Mouse (Mus musculus): ENCODE results near the gene Decr2.

Gene Decr2

DNA sequence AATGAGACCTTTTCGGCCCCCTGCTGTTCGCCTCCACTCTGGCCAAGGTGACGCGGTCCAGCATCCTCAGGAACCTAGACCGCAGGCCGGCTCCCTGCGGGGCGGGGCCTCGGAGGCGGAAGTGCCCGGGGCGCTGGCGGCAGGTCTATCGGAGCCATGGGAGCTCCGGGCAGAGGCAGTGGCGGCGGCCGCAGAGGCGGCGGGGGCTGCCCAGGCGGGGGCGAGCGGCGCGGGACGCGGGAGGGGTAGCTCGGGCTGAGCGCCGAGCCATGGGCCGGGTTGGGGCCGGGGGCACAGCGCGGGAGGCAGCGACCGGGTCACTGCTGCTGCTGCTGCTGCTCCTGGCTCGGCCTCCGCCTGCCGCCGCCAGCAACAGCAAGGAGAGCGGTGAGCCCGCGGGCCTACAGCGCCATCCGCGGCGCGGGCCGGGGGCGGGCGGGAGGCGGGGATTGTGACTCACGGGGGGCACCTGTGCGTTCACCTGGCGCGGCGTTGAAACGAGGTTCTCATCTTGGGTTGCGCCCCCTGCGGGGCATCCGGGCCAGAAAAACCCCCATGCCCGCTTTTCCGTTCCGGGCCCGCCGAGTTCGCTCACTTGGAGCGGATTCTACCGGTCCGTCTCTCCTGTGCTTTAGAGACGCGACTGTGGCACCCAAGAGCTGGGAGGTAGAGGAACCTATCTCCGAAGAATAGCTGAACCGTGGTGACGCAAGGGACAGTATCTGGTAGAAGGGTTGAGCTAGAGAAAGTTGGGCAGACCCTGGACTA lies 23.2 kb upstream of the Decr2 start, which contains the start of gene Tmem8:
TSS of gene Tmem8 (plus strand) at position 119 of the 768 bp plus-strand sequence.
- DNase-seq (ENCODE audit: low spot score), result peak; percentile 72

DNA sequence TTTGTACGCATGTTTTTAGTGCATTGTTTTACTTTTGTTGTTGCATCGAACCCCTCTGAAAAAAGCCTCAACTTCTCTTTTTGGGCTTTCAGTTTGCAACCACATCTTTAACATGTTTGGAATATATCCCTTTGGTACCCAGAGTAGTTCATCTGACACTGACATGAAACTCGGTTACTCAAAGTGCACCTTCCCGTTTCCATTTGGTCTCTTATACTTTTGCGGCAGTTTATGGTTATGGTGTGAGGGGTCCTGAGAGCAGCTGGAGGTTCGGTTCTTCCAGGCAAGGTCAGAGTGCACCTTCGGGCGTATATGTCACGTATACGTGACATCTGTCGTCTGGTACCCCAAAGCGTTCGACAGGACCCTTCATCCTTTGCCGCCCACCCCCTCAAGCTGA lies 22.6 kb upstream of the Decr2 start:
- DNase-seq (ENCODE audit: low spot score), result no peak

DNA sequence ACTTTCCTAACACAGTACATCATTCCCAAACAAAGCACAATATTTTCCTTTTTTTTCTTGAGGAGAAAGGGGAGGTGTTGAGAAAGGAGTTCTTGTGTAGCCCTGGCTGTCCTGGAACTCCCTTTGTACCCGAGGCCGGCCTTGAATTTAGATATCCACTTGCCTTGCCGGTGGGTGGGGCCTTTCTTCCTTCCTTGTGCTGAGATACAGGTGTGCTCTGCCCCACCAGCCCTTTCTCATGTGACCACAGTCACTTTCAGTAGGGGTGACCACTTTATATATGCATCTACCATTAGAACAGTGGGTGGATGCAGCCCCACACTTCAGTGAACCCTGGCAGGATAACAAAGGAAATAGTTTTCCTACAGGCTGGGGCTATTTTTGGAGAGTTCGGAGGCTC lies 21.6 kb upstream of the Decr2 start:
- DNase-seq (ENCODE audit: low spot score), result no peak

DNA sequence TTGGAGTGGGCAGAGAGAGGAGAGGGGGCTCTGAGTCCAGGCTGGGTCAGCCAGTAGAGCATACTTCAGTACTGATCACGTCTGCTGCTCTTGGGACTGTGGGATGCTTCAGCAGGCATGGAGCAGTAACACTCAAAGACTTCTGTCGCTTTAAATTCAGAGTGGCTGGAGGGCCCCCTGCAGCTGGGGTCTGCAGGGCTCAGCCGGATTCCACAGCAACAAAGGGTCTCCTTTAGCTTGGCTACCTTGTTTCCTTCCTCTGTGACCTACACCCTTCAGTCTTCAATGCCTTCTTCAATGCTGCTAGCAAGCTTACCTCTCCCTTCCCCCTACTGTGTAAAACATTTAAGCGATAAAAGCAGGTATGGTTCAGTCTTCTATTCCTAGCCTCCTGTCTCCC lies 20.9 kb upstream of the Decr2 start:
- DNase-seq (ENCODE audit: low spot score), result peak; percentile 51

DNA sequence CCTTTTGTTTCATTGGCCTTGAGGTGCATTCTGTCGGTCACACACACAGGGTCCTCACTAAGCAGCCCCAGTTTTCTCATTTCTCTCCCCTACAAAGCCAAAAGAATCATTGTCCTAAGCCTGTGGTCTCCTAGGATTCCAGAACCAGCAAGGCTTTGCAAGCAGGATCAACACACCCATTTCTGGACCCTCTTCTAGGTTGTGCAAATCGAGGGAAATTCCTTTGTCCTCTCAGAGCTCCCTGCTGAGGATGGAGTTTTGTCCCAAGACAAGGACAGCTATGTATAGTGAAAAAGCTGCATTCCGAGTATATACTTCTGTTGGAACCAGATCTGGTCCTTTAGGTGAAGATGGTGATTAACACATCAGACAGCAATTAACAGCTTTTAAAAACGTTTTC lies 20.0 kb upstream of the Decr2 start:
- no peak for DNase-seq (ENCODE audit: low spot score)

DNA sequence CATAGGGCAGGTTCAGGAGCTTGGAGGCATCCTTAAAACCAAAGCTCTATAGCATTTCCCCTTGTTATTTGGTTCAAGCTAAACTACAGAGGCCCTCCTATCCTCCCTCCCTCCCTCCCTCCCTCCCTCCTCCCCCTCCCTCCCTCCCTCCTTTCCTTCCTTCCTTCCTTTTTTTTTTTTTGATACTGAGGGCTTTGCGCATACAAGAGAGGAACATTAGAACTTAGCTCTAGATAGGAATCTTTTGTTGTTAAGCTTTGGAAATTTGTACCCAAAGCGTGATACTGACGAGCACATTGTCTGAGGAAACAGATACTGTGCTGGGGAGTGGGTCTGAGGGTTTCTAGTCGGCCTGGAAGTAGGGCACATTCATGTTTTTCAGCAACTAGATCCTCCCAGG lies 15.5 kb upstream of the Decr2 start:
- no peak for DNase-seq (ENCODE audit: low spot score)

DNA sequence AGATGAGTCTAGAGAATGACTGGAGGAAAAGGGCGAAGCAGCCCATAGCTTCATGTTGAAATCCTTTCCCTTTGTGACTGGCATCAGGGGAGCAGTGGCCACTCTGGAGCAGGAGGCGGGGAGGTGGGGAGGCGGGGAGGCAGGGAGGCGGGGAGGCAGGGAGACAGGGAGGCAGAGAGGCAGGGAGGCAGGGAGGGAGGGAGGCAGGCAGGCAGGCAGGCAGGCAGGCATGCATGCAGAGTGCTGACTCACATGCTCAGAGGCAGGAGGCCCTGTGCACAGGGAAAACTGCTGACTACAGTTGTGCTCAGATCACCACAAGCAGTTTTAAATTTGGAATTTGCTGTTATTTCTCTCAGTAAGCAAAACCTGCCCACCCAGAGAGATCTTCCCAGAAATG lies 11.3 kb upstream of the Decr2 start:
- DNase-seq (ENCODE audit: low spot score), result peak; percentile 38

DNA sequence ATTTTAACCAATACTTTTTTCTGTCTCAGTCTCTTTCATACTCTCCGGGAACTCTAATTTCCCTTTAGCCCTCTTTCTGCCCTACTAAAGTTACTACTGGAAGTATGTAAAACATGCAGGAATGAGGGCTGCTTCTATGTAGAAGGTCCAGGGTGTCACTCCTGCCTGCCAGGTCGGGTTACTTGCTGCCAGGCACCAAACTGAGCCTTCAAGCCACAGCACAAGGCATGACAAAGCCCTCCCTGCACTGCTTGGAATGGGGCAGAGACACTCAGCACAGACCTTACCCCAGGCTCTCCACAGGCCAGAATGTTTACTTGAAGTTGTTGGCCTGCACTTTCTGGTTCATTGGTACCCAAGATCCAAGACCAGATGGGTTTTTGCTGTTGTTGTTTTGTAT lies 10.0 kb upstream of the Decr2 start:
- no peak for DNase-seq (ENCODE audit: low spot score)

DNA sequence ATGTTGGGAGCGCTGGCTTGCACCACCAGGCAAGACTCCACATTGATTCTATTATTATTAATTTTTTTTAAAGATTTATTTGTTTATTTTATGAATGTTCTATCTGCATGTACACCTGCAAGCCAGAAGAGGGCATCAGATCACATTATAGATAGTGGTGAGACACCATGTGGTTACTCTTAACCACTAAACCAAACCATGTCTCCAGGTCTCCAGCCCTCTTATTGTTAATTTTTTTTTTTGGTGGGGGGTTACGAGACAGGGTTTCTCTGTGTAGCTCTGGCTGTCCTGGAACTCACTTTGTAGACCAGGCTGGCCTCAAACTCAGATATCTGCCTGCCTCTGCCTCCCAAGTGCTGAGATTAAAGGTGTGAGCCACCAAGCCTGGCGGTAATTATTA lies 9.2 kb upstream of the Decr2 start:
- DNase-seq (ENCODE audit: low spot score), result peak; percentile 68

DNA sequence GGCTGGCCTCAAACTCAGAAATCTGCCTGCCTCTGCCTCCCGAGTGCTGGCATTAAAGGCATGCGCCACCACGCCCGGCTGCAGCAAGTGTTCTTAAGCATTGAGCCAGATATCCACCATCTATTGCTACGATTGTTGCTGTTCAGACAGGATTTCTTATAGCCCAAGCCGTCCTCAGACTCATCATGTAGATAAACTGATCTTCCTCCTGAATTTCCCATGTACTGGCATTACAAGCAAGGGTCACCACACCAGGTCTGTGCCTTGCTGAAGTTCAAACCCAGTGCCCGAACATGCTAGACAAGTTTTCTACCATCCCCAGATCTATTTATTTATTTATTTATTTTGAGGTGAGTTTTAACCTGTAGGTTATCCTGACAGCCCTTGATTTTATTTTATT lies 8.3 kb upstream of the Decr2 start:
- no peak for DNase-seq (ENCODE audit: low spot score)

DNA sequence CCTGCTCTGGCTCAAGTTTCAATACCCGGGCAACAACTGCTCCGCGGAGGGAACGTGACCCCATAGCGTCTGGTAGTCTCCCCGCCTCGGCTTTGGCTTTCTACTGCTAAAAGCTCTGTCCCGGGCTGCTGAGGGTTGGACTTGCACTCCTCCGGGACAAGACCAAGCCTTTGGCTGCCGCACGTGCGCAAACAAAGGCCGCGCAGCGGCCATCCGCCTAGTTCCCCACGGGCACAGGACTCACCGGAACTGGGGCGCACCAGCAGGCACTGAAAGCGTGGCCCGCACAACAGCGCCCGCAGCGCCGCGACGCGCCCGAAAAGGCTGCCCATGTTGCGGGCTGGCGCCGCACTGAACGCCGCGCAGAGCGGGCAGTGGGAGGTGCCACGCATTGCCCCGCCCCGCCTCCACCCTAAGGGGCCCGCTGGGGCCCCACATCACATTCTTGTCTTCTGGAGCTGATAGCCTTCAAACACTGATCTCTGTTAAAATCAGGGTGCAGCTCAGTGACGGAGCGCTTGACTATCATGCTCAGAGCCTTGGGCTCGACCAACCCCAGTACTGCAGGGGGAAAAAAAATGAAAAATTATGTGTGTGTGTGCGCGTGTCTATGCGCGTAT lies 5.1 kb upstream of the Decr2 start, which contains the start of gene Nme4:
TSS of gene Nme4 (minus strand) at position 482 of the 620 bp plus-strand sequence.
- DNase-seq (ENCODE audit: low spot score), result peak; percentile 79

DNA sequence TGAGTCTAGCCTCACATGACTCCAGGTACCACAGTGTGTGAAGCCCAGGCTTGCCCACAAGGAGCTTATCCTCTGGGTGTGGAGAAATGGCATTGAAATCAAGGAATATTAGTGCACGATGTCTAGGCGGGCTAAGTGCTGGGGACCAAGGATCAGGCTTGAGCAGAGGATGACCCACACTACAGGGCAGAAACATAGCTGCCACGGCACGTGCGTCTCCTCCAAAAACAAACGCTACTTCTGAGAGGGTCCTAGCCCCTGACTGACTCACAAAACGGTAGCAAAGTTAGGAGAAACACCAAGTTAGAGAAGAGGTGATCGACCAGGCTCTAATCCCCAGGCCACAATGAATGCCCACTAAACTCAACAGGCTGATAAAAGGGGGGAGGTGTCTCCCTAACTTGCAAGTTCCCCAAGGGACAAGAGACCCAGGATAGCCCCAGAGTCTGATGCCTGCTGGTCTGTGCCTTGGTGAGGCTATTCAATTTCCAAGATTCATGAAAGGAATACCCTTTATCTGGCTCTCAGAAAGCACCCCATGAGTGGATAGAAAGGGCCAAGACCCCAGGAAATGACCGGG lies 4.5 kb upstream of the Decr2 start:
- DNase-seq (ENCODE audit: low spot score), result no peak

DNA sequence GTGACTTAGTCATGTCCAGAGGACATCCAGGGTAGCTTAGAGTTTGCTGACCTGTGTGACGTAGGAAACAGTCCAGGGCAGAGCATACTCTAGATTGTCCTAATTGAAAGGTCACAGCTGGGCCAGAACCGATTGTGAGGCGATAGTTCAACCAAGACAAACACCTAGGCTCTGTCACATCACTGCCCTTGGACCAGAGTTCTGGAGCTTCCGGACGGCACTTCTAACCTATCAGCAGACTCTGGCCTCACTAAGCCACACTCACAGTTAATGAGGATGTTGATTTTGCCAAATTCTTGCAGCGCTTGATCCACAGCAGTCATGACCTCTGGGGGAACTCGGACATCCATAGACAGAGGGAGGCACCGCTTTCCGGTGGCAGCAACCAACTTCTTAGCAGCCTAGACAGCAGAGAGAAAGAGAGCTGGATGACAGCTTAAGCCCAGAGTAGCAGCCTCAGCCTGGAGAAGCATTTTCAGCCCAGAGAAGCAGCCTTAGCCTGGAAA lies 3.0 kb downstream of the Decr2 start:
- no peak for DNase-seq (ENCODE audit: low spot score)

DNA sequence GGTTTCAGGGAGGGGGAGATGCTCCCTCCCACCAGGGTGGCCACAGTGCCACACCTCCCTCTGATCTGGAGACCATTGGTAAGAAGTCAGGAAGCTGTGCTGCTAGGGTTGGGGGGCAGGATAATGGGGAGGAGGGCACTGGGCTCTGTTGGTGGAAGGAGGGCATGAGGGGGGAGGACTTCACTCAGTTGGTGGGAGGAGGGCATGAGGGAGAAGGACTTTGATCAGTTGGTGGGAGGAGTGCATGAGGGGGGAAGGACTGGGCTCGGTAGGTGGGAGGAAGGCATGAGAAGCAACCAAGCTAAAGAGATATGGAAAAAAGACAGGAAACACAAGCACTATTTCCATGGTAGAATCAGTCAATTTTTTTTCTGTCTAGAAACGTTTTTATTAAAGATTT lies 9.3 kb downstream of the Decr2 start:
- no peak for DNase-seq (ENCODE audit: low spot score)

DNA sequence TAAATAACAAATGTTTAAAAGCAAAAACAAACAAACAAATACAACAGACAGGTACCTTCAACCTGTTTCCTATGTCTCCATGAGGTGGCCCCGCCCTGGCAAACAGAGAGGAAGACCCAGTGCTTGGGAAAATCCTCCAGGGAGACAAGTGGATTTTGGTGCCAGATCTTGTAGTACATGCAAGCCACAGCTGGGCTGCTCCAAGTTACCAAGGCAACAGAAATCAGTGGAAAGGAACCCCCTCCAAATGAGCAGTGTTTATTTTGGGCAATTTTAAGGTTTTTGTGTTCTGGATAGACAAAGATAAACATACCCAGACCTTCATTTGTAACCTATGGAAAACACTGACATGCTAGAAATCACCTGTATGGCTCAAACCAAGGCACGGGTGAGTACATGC lies 11.3 kb downstream of the Decr2 start:
- DNase-seq (ENCODE audit: low spot score), result no peak

DNA sequence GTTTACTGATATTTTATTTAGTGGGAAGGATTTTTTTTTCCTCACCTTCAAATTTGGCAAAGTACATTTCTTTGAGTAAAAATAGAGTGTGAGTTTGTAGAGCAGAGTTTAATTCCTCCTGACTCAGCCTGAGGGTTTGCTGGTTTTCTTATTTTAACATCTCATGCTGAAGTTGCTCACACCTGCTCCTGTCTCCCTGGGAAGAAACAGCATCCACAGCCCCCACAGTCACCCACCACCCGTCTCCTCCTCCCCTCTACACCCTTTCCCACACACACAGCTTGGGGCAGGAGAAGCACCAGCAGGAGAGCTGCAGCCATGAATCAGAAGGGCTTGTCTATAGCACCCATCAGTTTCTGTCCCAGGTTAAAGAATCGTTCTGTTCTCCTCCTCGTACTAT lies 14.9 kb downstream of the Decr2 start:
- no peak for DNase-seq (ENCODE audit: low spot score)

DNA sequence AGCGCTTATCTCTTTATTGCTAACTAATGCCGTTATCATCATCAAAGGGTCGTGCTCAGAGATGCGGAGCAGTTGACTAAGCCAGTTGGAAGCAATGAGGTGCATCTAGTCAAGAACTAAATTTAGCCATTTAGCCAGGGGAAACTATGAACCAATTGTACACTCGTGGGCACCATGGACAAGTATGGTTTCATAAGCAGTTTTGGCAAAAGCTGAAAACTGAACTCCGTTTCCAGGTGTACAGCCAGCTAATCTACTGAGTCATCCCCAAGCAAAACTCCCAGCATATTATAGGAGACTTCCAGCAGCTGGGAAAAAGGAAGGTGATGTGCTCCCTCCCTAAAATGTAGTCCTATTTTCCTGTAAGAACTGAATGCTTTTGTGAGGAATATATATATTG lies 20.0 kb downstream of the Decr2 start:
- DNase-seq (ENCODE audit: low spot score), result no peak

DNA sequence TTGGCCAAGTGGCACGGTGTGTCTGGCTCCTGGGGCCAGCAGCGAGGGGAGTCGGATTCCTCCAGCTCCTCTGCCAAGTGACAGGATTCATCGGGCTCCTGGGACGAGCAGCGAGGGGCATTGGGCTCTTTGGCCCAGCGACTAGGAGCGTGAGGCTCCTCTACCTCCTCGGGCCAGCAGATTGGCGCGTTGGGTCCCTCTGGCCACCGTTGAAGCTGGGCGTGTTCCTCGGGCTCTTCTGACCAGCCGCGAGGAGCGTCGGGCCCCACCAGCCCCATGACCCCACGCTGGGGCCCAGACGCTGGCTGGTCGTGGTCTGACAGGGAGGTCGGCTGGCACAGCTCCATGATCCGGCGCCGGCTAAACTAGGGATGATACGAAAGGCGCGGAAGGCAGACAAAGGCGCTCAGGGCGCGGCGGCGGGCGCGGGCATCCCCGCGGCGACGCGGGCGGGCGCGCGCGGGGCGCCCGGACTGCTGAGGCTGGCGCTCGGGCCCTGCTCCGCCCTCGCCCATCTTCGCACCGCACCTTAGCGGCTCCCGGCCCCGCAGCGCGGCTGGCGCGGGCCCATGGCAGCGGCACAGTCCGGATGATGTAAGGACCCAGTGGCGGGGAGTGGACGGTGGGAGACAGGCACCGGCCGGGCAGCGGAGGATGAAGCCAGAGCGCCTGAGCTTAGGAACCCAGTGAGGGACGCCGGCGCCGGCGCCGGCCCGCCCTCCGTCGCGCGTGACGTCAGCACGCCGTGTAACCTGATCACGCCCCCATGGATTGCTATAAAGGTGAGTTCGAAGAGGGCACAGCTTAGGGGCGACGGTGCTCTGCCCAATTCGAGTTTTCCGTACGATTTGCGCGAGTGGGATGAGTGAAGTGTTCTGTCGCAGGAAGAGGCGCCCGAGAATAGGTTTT lies 21.1 kb downstream of the Decr2 start, which contains the start of gene Rab11fip3:
TSS of gene Rab11fip3 (minus strand) at position 725 of the 909 bp plus-strand sequence.
- DNase-seq (ENCODE audit: low spot score), result peak; percentile 91

DNA sequence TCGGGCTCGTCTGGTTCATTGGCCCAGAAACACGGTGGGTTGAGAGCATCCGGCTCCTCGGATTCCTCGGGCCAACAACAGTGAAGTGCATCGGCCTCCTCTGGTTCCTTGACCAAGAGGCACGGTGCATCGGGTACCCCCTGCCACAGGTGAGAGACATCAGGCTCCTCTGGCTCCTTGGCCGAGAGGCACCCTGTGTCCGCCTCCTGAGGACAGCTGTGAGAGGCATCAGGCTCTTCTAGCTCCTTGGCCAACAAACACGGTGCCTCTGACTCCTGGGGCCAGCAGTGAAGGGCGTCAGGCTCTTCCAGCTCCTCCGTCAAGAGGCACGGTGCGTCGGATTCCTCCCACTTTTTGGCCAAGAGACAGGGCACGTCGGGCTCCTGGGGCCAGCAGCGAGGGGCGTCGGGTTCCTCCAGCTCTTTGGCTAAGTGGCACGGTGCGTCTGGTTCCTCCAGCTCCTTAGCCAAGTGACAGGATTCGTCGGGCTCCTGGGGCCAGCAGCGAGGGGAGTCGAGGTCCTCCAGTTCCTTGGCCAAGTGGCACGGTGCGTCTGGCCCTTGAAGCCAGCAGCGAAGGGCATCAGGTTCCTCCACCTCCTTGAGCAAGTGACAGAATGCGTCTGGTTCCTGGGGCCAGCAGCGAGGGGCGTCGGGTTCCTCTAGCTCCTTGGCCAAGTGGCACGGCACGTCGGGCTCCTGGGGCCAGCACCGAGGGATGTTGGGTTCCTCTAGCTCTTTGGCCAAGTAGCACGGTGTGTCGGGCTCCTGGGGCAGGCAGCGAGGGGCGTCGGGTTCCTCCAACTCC lies 21.9 kb downstream of the Decr2 start:
- DNase-seq (ENCODE audit: low spot score), result peak; percentile 35

DNA sequence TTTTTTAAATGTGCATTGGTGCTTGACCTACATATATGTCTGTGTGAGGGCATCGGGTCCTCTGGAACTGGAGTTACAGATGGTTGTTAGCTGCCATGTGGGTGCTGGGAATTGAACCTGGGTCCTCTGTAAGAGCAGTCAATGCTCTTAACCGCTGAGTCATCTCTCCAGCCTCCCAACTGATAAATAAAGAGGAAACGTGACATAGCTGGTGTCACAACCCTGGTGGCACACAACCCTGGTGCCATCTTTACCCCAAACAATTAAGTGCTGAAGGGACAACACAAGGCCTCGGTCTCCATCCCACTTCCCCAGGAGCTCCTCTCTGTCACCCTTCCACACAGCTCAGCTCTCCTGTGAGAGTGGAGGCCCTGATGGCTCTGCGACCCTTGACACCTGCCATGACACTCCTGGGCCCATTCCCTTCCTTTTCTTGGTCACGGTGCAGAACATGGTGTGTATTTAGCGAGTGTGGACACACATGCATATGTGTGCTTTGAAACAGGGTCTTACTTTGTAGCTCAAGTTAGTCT lies 23.6 kb downstream of the Decr2 start:
- no peak for DNase-seq (ENCODE audit: low spot score)

DNA sequence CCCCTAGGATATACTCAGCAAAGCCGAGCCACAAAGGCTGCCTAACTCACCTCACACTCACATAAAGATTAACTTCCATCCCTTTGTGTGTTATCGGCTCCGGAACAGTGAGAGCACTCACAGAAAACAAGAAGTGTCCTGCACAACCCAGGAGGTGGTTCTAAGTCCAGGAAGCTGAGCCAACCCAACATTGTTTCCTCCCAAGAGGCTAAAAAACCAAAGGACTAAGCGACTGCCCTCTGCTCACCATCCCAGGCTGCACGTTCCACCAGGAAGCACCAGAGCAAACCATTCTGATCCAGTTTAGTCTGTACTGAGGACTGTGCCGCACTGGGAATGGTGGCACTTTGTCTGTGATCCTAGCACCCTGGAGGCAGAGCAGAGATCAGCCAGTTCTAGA lies 25.2 kb downstream of the Decr2 start:
- DNase-seq (ENCODE audit: low spot score), result no peak
